Mouse (Mus musculus): ENCODE data around the gene Ccl21b. TPM values are rescaled to one million over a fixed set of nuclear protein-coding genes. Genes with fewer than 3 reads are reported as not detected.

The Ccl21b gene
- polyA plus RNA-seq (2015; fragmentation: Nextera tagmentation; extraction: Ambion mirVana): not detected in 2 replicates

DNA sequence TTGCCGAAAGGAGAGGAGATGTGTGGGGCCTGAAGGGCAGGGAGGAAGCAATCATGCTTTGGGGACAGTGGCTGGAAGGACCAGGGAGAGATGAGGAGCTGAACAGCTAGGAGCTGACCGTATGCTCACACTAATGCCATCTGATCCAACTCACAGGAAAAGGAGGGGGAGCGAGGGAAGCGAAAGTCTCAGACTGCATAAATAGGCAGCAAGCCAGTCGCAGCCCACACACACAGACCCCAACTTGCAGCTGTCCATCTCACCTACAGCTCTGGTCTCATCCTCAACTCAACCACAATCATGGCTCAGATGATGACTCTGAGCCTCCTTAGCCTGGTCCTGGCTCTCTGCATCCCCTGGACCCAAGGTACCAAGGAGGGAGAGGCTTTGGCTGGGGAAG is at the start of gene Ccl21b:
Ccl21b (plus strand) TSS at position 301 of the 400 bp plus-strand sequence.

DNA sequence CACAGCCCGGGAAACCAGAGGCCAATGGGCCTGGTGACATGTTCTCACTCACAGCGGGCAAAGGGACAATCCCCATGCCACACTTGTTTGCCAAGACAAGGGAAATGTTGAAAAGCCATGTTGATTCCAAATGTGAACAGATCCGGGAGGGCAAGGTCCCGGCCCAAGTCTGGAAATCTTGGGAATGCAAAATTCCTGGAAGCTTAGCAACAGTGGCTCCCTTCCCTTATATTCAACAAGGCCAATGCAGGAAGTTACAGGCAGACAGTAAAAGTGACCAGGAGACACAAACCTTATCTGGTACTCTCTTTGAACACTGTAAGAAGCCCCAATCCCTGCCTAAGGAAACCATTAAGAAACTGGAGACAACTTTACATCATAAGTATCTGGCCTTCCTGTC is 15.2 kb upstream of the Ccl21b start, which contains the start of gene Gm10600:
Gm10600 (plus strand) TSS at position 301 of the 400 bp plus-strand sequence.

GRCm38 (mm10) chr4:42293967-42294366 is 38.4 kb downstream of the Ccl21b start, which contains the start of gene Gm21953:
Gm21953 (plus strand) TSS chr4:42294267.

Other genes starting within 250 kb of the Ccl21b start
- not detected in 2 replicates for gene Gm21093, start 221.0 kb upstream of the Ccl21b start, polyA plus RNA-seq (2015; fragmentation: Nextera tagmentation; extraction: Ambion mirVana)
- gene Gm3893, start 164.6 kb upstream of the Ccl21b start, polyA plus RNA-seq (2015; fragmentation: Nextera tagmentation; extraction: Ambion mirVana): not detected in 2 replicates
- gene Gm13304, start 140.9 kb upstream of the Ccl21b start, polyA plus RNA-seq (2015; fragmentation: Nextera tagmentation; extraction: Ambion mirVana): 8.6 and 12.2 TPM in 2 replicates
- gene Gm13306, start 102.3 kb upstream of the Ccl21b start, polyA plus RNA-seq (2015; fragmentation: Nextera tagmentation; extraction: Ambion mirVana): not detected in 2 replicates
- 0.22 and 0.38 TPM in 2 replicates for gene Gm13305, start 87.2 kb upstream of the Ccl21b start, polyA plus RNA-seq (2015; fragmentation: Nextera tagmentation; extraction: Ambion mirVana)
- gene Gm10600, start 15.1 kb upstream of the Ccl21b start, polyA plus RNA-seq (2015; fragmentation: Nextera tagmentation; extraction: Ambion mirVana): not detected in 2 replicates
- not detected in 2 replicates for gene Gm21953, start 38.5 kb downstream of the Ccl21b start, polyA plus RNA-seq (2015; fragmentation: Nextera tagmentation; extraction: Ambion mirVana)
- gene Fam205a3, start 62.6 kb downstream of the Ccl21b start, polyA plus RNA-seq (2015; fragmentation: Nextera tagmentation; extraction: Ambion mirVana): not detected in 2 replicates
- gene Gm21586, start 183.6 kb downstream of the Ccl21b start, polyA plus RNA-seq (2015; fragmentation: Nextera tagmentation; extraction: Ambion mirVana): not detected in 2 replicates
- 0.06 TPM in 1 of 2 replicates, not detected in the other for gene Gm2163, start 211.0 kb downstream of the Ccl21b start, polyA plus RNA-seq (2015; fragmentation: Nextera tagmentation; extraction: Ambion mirVana)